ENCODE assay signal across 8 mouse cellular contexts in the genomic region with DNA sequence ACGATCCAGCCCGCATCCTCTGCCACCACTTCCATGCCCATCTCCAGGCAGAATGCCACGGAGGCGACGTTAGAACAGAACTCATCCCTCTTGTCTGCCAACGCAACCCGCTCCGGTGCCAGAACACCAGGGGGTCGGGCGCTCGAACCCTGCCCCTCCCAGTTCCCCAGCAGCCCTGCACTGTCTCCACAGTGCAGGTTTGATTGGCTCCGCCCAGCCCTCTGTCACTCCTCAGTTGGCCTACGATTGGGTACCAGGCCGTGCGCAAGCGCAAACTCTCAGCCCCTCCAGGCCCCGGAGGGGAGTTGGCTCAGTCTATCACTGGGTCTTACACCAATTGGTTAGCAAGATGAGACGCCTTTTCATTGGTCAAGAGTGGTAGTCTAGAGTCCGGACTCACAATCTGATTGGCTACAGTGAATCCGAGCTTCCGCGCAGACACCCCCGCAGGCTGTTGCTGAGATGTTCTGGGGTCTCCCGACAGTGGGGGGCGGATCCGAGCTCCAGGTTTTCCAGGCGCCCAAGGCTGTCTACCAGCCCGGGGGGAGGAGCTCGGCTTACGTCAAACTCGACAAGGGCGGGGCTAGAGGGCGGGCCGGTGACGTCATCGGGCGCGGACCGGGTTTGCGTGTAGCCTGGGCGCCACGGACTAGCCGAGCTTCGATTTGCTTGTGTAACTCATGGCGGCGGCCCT. TPM values are rescaled to one million over a fixed set of nuclear protein-coding genes. Genes with fewer than 3 reads are reported as not detected.
A peak's percentile ranks its signal among the peaks of the same experiment; 100 is the strongest.
DNase-seq lines count a peak whose midpoint lies in the region; ATAC-seq and TF ChIP-seq lines count a peak whose summit lies in the region.

No protein-coding gene starts in this region.

- peaks cover 27% of the 10 kb centered on the region for H3K27me3 ChIP-seq in erythroblast, embryonic 14.5 days (ENCODE audit: control insufficient read depth)
- no peaks in the 10 kb centered on the region for H3K27me3 ChIP-seq in heart, embryonic 11.5 days (ENCODE audit: control insufficient read depth, insufficient read depth, low read length)
- no peaks in the 10 kb centered on the region for H3K27me3 ChIP-seq in kidney, embryonic 16.5 days (ENCODE audit: insufficient read depth, low read length)
- no peaks in the 10 kb centered on the region for H3K27me3 ChIP-seq in liver, adult 2 months (ENCODE audit: control insufficient read depth, insufficient read depth, low read length)
- H3K27me3 ChIP-seq in myocyte (ENCODE audit: control insufficient read depth, insufficient read depth, insufficient read length) = no peaks in the 10 kb centered on the region
- H3K27me3 ChIP-seq in stomach, embryonic 15.5 days (replicated peaks) = no peaks in the 10 kb centered on the region

- peak overlapping the region; percentile 84 for H3K4me3 ChIP-seq in erythroblast, embryonic 14.5 days (replicated peaks)
- peak overlapping the region; percentile 51 for H3K4me3 ChIP-seq in heart, embryonic 11.5 days (ENCODE audit: low read depth, low read length)
- H3K4me3 ChIP-seq in kidney, embryonic 16.5 days (ENCODE audit: low read length) = peak overlapping the region; percentile 89
- peak overlapping the region; percentile 68 for H3K4me3 ChIP-seq in liver, adult 2 months (ENCODE audit: insufficient read depth, low read depth, low read length)
- peak overlapping the region; percentile 78 for H3K4me3 ChIP-seq in myocyte
- peak overlapping the region; percentile 87 for H3K4me3 ChIP-seq in stomach, embryonic 15.5 days (replicated peaks)

- peaks cover 11% of the 10 kb centered on the region; the same call in 1 of the 2 replicates for H3K79me2 ChIP-seq in liver, adult 2 months (ENCODE audit: control insufficient read depth, insufficient read depth, low read length)
- H3K79me2 ChIP-seq in myocyte (ENCODE audit: control insufficient read depth, insufficient read depth) = peaks cover 25% of the 10 kb centered on the region

- peak overlapping the region; percentile 94 for H3K27ac ChIP-seq in heart, embryonic 11.5 days (ENCODE audit: low read depth, low read length)
- peak overlapping the region; percentile 98 for H3K27ac ChIP-seq in kidney, embryonic 16.5 days (ENCODE audit: low read length)
- H3K27ac ChIP-seq in liver, adult 2 months (replicated peaks; ENCODE audit: insufficient read depth, low read depth, low read length) = peak overlapping the region; percentile 93
- H3K27ac ChIP-seq in stomach, embryonic 15.5 days = peak overlapping the region; percentile 96

- peak overlapping the region; percentile 68 for H3K4me2 ChIP-seq in heart, embryonic 11.5 days
- peak overlapping the region; percentile 78 for H3K4me2 ChIP-seq in kidney, embryonic 16.5 days (replicated peaks; ENCODE audit: low read depth, low read length)
- peak overlapping the region; percentile 71 for H3K4me2 ChIP-seq in myocyte (ENCODE audit: low read depth)
- H3K4me2 ChIP-seq in stomach, embryonic 15.5 days = peak overlapping the region; percentile 52

- DNase-seq in CD4-positive, CD25-positive, alpha-beta regulatory T cell, adult 2 months (ENCODE audit: low read depth, low spot score) = peak; percentile 98
- DNase-seq in brain, embryonic 14.5 days (ENCODE audit: low read depth) = peak; percentile 100
- peak; percentile 99 for DNase-seq in liver, adult 2 months (ENCODE audit: extremely low read depth, low read depth, low spot score)

- no peak for TF ChIP-seq CTCF in brain, embryonic 14.5 days (IDR thresholded peaks at IDR 0.05; ENCODE audit: borderline replicate concordance, extremely low read depth, insufficient read depth, insufficient read length)
- TF ChIP-seq CTCF in liver, adult 2 months (IDR thresholded peaks at IDR 0.05; ENCODE audit: low read depth, low read length) = no peak

- H3ac ChIP-seq in myocyte (ENCODE audit: control insufficient read depth, insufficient read length) = peak overlapping the region; percentile 81

- WGBS in heart, embryonic 11.5 days (ENCODE audit: insufficient replicate concordance) = under 1% methylated on average over 46 of the region's 46 CpGs
- under 1% methylated on average over 46 of the region's 46 CpGs for WGBS in kidney, embryonic 16.5 days
- under 1% methylated on average over 46 of the region's 46 CpGs for WGBS in liver, adult 2 months
- WGBS in stomach, embryonic 15.5 days = under 1% methylated on average over 46 of the region's 46 CpGs

- peaks cover 3% of the 10 kb centered on the region; the same call in 1 of the 2 replicates for H3K9me3 ChIP-seq in erythroblast, embryonic 14.5 days (ENCODE audit: control insufficient read depth, low read length)
- no peaks in the 10 kb centered on the region for H3K9me3 ChIP-seq in heart, embryonic 11.5 days (replicated peaks; ENCODE audit: control insufficient read depth, low read length)
- H3K9me3 ChIP-seq in kidney, embryonic 16.5 days (ENCODE audit: low read length) = no peaks in the 10 kb centered on the region
- no peaks in the 10 kb centered on the region for H3K9me3 ChIP-seq in stomach, embryonic 15.5 days

- ATAC-seq in heart, embryonic 11.5 days (replicated peaks; ENCODE audit: insufficient number of reproducible peaks, low FRiP score, low TSS enrichment) = peak; percentile 95
- ATAC-seq in kidney, embryonic 16.5 days (ENCODE audit: low FRiP score, low TSS enrichment) = peak; percentile 97
- peak; percentile 95 for ATAC-seq in stomach, embryonic 15.5 days (ENCODE audit: insufficient read depth, low FRiP score, low read depth)

- H3K9ac ChIP-seq in heart, embryonic 11.5 days (ENCODE audit: low read depth, low read length) = peak overlapping the region; percentile 72
- peak overlapping the region; percentile 89 for H3K9ac ChIP-seq in kidney, embryonic 16.5 days (replicated peaks; ENCODE audit: low read length)
- H3K9ac ChIP-seq in liver, adult 2 months (ENCODE audit: low read depth, low read length) = peak overlapping the region; percentile 85
- peak overlapping the region; percentile 50; the same call in 1 of the 2 replicates for H3K9ac ChIP-seq in stomach, embryonic 15.5 days

- peak; percentile 73; the same call in 1 of the 2 replicates for TF ChIP-seq POLR2A in brain, embryonic 14.5 days (IDR thresholded peaks at IDR 0.05; ENCODE audit: borderline replicate concordance, extremely low read depth, insufficient read depth, insufficient read length, poor library complexity, severe bottlenecking)
- TF ChIP-seq POLR2A in liver, adult 2 months (IDR thresholded peaks at IDR 0.05; ENCODE audit: extremely low read depth, insufficient read depth, low read length) = peak; percentile 83; the same call in 1 of the 2 replicates
- peak; percentile 92 for TF ChIP-seq POLR2A in myocyte (IDR thresholded peaks at IDR 0.05; ENCODE audit: insufficient read length, low read depth)

- peaks cover 26% of the 10 kb centered on the region for H3K4me1 ChIP-seq in erythroblast, embryonic 14.5 days (ENCODE audit: control insufficient read depth)
- no peaks in the 10 kb centered on the region for H3K4me1 ChIP-seq in heart, embryonic 11.5 days (ENCODE audit: control insufficient read depth, insufficient read depth, low read length)
- peaks cover 17% of the 10 kb centered on the region for H3K4me1 ChIP-seq in kidney, embryonic 16.5 days (ENCODE audit: insufficient read depth, low read length)
- no peaks in the 10 kb centered on the region; the same call in 1 of the 2 replicates for H3K4me1 ChIP-seq in liver, adult 2 months (ENCODE audit: control insufficient read depth, insufficient read depth, low read length)
- H3K4me1 ChIP-seq in stomach, embryonic 15.5 days = no peaks in the 10 kb centered on the region

- H3K36me3 ChIP-seq in erythroblast, embryonic 14.5 days (ENCODE audit: control insufficient read depth) = no peaks in the 10 kb centered on the region
- H3K36me3 ChIP-seq in heart, embryonic 11.5 days (ENCODE audit: control insufficient read depth, insufficient read depth, low read length) = no peaks in the 10 kb centered on the region; the same call in 1 of the 2 replicates
- 0 out of 2 replicates have a peak, but pooled peaks cover 5% of the 10 kb centered on the region for H3K36me3 ChIP-seq in kidney, embryonic 16.5 days (ENCODE audit: insufficient read depth, low read length)
- no peaks in the 10 kb centered on the region for H3K36me3 ChIP-seq in liver, adult 2 months (ENCODE audit: control insufficient read depth, insufficient read depth, low read length)
- H3K36me3 ChIP-seq in myocyte (ENCODE audit: control insufficient read depth, insufficient read depth) = no peaks in the 10 kb centered on the region
- H3K36me3 ChIP-seq in stomach, embryonic 15.5 days = no peaks in the 10 kb centered on the region

TF ChIP-seq in myocyte, 11 proteins besides CTCF, POLR2A, EP300 and RAD21:
- TF ChIP-seq MYOD1 (IDR thresholded peaks at IDR 0.05; ENCODE audit: control insufficient read depth in 1 of 3, insufficient read length in 2 of 3, low read depth in 2 of 3) = peak in 1 of 3 experiments; percentile 14
- no peak for TF ChIP-seq CEBPB (IDR thresholded peaks at IDR 0.05; ENCODE audit: insufficient read depth, poor library complexity, severe bottlenecking)
- peak in 1 of 3 experiments; percentile 20 for TF ChIP-seq MYOG (IDR thresholded peaks at IDR 0.05; ENCODE audit: control insufficient read depth in 1 of 3, insufficient read depth in 1 of 3, insufficient read length in 2 of 3, low read depth in 2 of 3)
- TF ChIP-seq E2F4 (IDR thresholded peaks at IDR 0.05; ENCODE audit: insufficient read depth) = peak; percentile 7
- TF ChIP-seq POLR2AphosphoS2 (IDR thresholded peaks at IDR 0.05; ENCODE audit: insufficient read length, low read depth) = peak; percentile 96
- no peak for TF ChIP-seq TCF12 (IDR thresholded peaks at IDR 0.05; ENCODE audit: insufficient read depth, poor library complexity, severe bottlenecking)
- TF ChIP-seq SRF (IDR thresholded peaks at IDR 0.05; ENCODE audit: control insufficient read depth, insufficient read length, low read depth) = no peak
TF ChIP-seq in myocyte: peak in this region for 4.

RNA-seq across cellular contexts. Expression of a gene that starts 0.8 kb away (rescaled TPM):
- polyA plus RNA-seq in brain, embryonic 14.5 days (2012; rRNA removed) = 30.9 and 37.0 TPM in 2 replicates
- 0.02 and 0.05 TPM in 2 replicates for polyA plus RNA-seq in erythroblast, embryonic 14.5 days (2012)
- polyA plus RNA-seq in heart, embryonic 11.5 days (2014; fragmentation: Nextera tagmentation; extraction: Ambion mirVana) = 13.8 and 15.1 TPM in 2 replicates
- polyA plus RNA-seq in kidney, embryonic 16.5 days (2015; fragmentation: Nextera tagmentation; extraction: Ambion mirVana) = 5.9 and 7.3 TPM in 2 replicates
- 7.4 and 10.3 TPM in 2 replicates for total RNA-seq in liver, adult 2 months (2014; rRNA removed)
- polyA plus RNA-seq in liver, adult 2 months (2012; rRNA removed) = 10.7 and 12.7 TPM in 2 replicates
- 5.0 TPM for polyA plus RNA-seq in myocyte (2012; fragmentation: generic; extraction: Trizol)
- 21.0 and 22.3 TPM in 2 replicates for polyA plus RNA-seq in stomach, embryonic 15.5 days (2015; fragmentation: Nextera tagmentation; extraction: Ambion mirVana)

Comparison
In these comparisons a context has a peak if more than half of its experiments do, and no peak if none do; other contexts are left out.
1. Peak in every context shown above with its lines: DNase-seq, ATAC-seq, H3K4me3 ChIP-seq and H3K27ac ChIP-seq.